Mouse (Mus musculus): ENCODE measurements around the gene Arpc3. TPM values are rescaled to one million over a fixed set of nuclear protein-coding genes. Genes with fewer than 3 reads are reported as not detected.
"Not testable (repeated sequence)": the region's sequence is repeated elsewhere in the genome, so short reads cannot be mapped to it uniquely, and the experiment has no call there.

Gene Arpc3
- polyA plus RNA-seq, 1 experiment from 2014 or later: 128 TPM

- Histone ChIP-seq H3K27ac (no peak overlapping the region), H3K27me3 (replicated peaks) (no peaks in the 10 kb centered on the region), H3K36me3 (peaks cover 59% of the 10 kb centered on the region), H3K4me1 (no peaks in the 10 kb centered on the region), H3K9me3 (no peaks in the 10 kb centered on the region), H3K4me2 (replicated peaks) (no peak overlapping the region), H3K9ac (no peak overlapping the region), H3K4me3 (no peak overlapping the region)
- WGBS: 79% methylated on average over 5 of the region's 5 CpGs
- no peak for ATAC-seq (ENCODE audit: low FRiP score, low read depth)
These were observed 57.2 kb downstream of the Arpc3 start for GRCm38 (mm10) chr5:122448869-122449268.

- Histone ChIP-seq H3K9me3 (no peaks in the 10 kb centered on the region), H3K4me1 (no peaks in the 10 kb centered on the region), H3K4me3 (no peak overlapping the region), H3K27ac (no peak overlapping the region), H3K36me3 (peaks cover 59% of the 10 kb centered on the region), H3K4me2 (replicated peaks) (no peak overlapping the region), H3K27me3 (replicated peaks) (no peaks in the 10 kb centered on the region), H3K9ac (no peak overlapping the region)
- no peak for ATAC-seq (ENCODE audit: low FRiP score, low read depth)
- WGBS: 43% methylated on average over 7 of the region's 7 CpGs
These were observed 58.3 kb downstream of the Arpc3 start for GRCm38 (mm10) chr5:122449946-122450345.

- Histone ChIP-seq H3K27ac (no peak overlapping the region), H3K9ac (no peak overlapping the region), H3K4me1 (no peaks in the 10 kb centered on the region), H3K4me2 (replicated peaks) (no peak overlapping the region), H3K4me3 (no peak overlapping the region), H3K36me3 (peaks cover 59% of the 10 kb centered on the region), H3K9me3 (no peaks in the 10 kb centered on the region), H3K27me3 (replicated peaks) (no peaks in the 10 kb centered on the region)
- 83% methylated on average over 5 of the region's 5 CpGs for WGBS
- ATAC-seq (ENCODE audit: low FRiP score, low read depth): no peak
These were observed 59.2 kb downstream of the Arpc3 start for GRCm38 (mm10) chr5:122450913-122451317.

- Histone ChIP-seq H3K27me3 (replicated peaks) (no peaks in the 10 kb centered on the region), H3K9ac (no peak overlapping the region), H3K9me3 (no peaks in the 10 kb centered on the region), H3K4me1 (no peaks in the 10 kb centered on the region), H3K36me3 (peaks cover 58% of the 10 kb centered on the region), H3K4me3 (no peak overlapping the region), H3K27ac (no peak overlapping the region), H3K4me2 (replicated peaks) (no peak overlapping the region)
- 93% methylated on average over 5 of the region's 5 CpGs for WGBS
- ATAC-seq (ENCODE audit: low FRiP score, low read depth): no peak
These were observed 59.6 kb downstream of the Arpc3 start for GRCm38 (mm10) chr5:122451324-122451723.

GRCm38 (mm10) chr5:122452194-122452593, 60.5 kb downstream of the Arpc3 start:
- WGBS: 87% methylated on average over 7 of the region's 7 CpGs
- Histone ChIP-seq H3K4me3 (no peak overlapping the region), H3K4me1 (no peaks in the 10 kb centered on the region), H3K36me3 (peaks cover 59% of the 10 kb centered on the region), H3K9ac (no peak overlapping the region), H3K9me3 (no peaks in the 10 kb centered on the region), H3K27me3 (replicated peaks) (no peaks in the 10 kb centered on the region), H3K4me2 (replicated peaks) (no peak overlapping the region), H3K27ac (no peak overlapping the region)
- ATAC-seq (ENCODE audit: low FRiP score, low read depth): no peak

- no peak for ATAC-seq (ENCODE audit: low FRiP score, low read depth)
- H3K36me3 ChIP-seq: peaks cover 65% of the 10 kb centered on the region
- H3K4me3 ChIP-seq: no peak overlapping the region
- no peak overlapping the region for H3K4me2 ChIP-seq (replicated peaks)
- H3K4me1 ChIP-seq: no peaks in the 10 kb centered on the region
- H3K9ac ChIP-seq: no peak overlapping the region
- H3K27me3 ChIP-seq (replicated peaks): no peaks in the 10 kb centered on the region
- H3K27ac ChIP-seq: no peak overlapping the region
- 80% methylated on average over 6 of the region's 6 CpGs for WGBS
- no peaks in the 10 kb centered on the region for H3K9me3 ChIP-seq
These were observed 61.5 kb downstream of the Arpc3 start for GRCm38 (mm10) chr5:122453188-122453587.

- no peaks in the 10 kb centered on the region for H3K9me3 ChIP-seq
- H3K27ac ChIP-seq: no peak overlapping the region
- no peaks in the 10 kb centered on the region for H3K27me3 ChIP-seq (replicated peaks)
- no peak overlapping the region for H3K4me3 ChIP-seq
- no peak for ATAC-seq (ENCODE audit: low FRiP score, low read depth)
- no peaks in the 10 kb centered on the region for H3K4me1 ChIP-seq
- H3K9ac ChIP-seq: no peak overlapping the region
- no peak overlapping the region for H3K4me2 ChIP-seq (replicated peaks)
- WGBS: 89% methylated on average over 4 of the region's 4 CpGs
- peaks cover 78% of the 10 kb centered on the region for H3K36me3 ChIP-seq
These were observed 62.8 kb downstream of the Arpc3 start for GRCm38 (mm10) chr5:122454442-122454841.

- WGBS: 94% methylated on average over 3 of the region's 3 CpGs
- H3K4me3 ChIP-seq: no peak overlapping the region
- no peak overlapping the region for H3K9ac ChIP-seq
- ATAC-seq (ENCODE audit: low FRiP score, low read depth): no peak
- H3K27ac ChIP-seq: no peak overlapping the region
- H3K4me1 ChIP-seq: no peaks in the 10 kb centered on the region
- H3K27me3 ChIP-seq (replicated peaks): no peaks in the 10 kb centered on the region
- H3K9me3 ChIP-seq: no peaks in the 10 kb centered on the region
- H3K36me3 ChIP-seq: peaks cover 82% of the 10 kb centered on the region
- H3K4me2 ChIP-seq (replicated peaks): no peak overlapping the region
These were observed 63.2 kb downstream of the Arpc3 start for GRCm38 (mm10) chr5:122454883-122455282.

GRCm38 (mm10) chr5:122455584-122455983, 63.9 kb downstream of the Arpc3 start:
- Histone ChIP-seq H3K27me3 (replicated peaks) (no peaks in the 10 kb centered on the region), H3K27ac (no peak overlapping the region), H3K4me3 (no peak overlapping the region), H3K36me3 (peaks cover 89% of the 10 kb centered on the region), H3K4me1 (no peaks in the 10 kb centered on the region), H3K9ac (no peak overlapping the region), H3K9me3 (no peaks in the 10 kb centered on the region), H3K4me2 (replicated peaks) (no peak overlapping the region)
- no peak for ATAC-seq (ENCODE audit: low FRiP score, low read depth)
- 92% methylated on average over 3 of the region's 3 CpGs for WGBS

GRCm38 (mm10) chr5:122457054-122457453, 65.4 kb downstream of the Arpc3 start:
- not testable (repeated sequence) for H3K4me2 ChIP-seq (replicated peaks); H3K9me3 ChIP-seq; ATAC-seq (ENCODE audit: low FRiP score, low read depth); H3K4me1 ChIP-seq; H3K27ac ChIP-seq; H3K27me3 ChIP-seq (replicated peaks); H3K9ac ChIP-seq; H3K4me3 ChIP-seq
- H3K36me3 ChIP-seq: peaks cover 99% of the 10 kb centered on the region
- 91% methylated on average over 9 of the region's 9 CpGs for WGBS

GRCm38 (mm10) chr5:122458066-122458465, 66.4 kb downstream of the Arpc3 start:
- no peaks in the 10 kb centered on the region for H3K9me3 ChIP-seq
- H3K36me3 ChIP-seq: peaks cover 99% of the 10 kb centered on the region
- H3K9ac ChIP-seq: no peak overlapping the region
- no peaks in the 10 kb centered on the region for H3K4me1 ChIP-seq
- no peaks in the 10 kb centered on the region for H3K27me3 ChIP-seq (replicated peaks)
- WGBS: 97% methylated on average over 4 of the region's 4 CpGs
- H3K4me2 ChIP-seq (replicated peaks): no peak overlapping the region
- ATAC-seq (ENCODE audit: low FRiP score, low read depth): no peak
- no peak overlapping the region for H3K4me3 ChIP-seq
- H3K27ac ChIP-seq: no peak overlapping the region

- H3K27ac ChIP-seq: no peak overlapping the region
- no peaks in the 10 kb centered on the region for H3K27me3 ChIP-seq (replicated peaks)
- H3K4me3 ChIP-seq: no peak overlapping the region
- no peak overlapping the region for H3K9ac ChIP-seq
- 92% methylated on average over 5 of the region's 5 CpGs for WGBS
- no peak for ATAC-seq (ENCODE audit: low FRiP score, low read depth)
- H3K4me1 ChIP-seq: no peaks in the 10 kb centered on the region
- no peak overlapping the region for H3K4me2 ChIP-seq (replicated peaks)
- H3K36me3 ChIP-seq: peaks cover 99% of the 10 kb centered on the region
- no peaks in the 10 kb centered on the region for H3K9me3 ChIP-seq
These were observed 67.7 kb downstream of the Arpc3 start for GRCm38 (mm10) chr5:122459335-122459734.

- no peak overlapping the region for H3K9ac ChIP-seq
These were observed 69.0 kb downstream of the Arpc3 start for GRCm38 (mm10) chr5:122460656-122461055.

More at GRCm38 (mm10) chr5:122460656-122461055, 69.0 kb downstream of the Arpc3 start:
- no peaks in the 10 kb centered on the region for H3K27me3 ChIP-seq (replicated peaks)
- H3K4me3 ChIP-seq: no peak overlapping the region
- no peak for ATAC-seq (ENCODE audit: low FRiP score, low read depth)
- WGBS: 86% methylated on average over 11 of the region's 11 CpGs
- H3K9me3 ChIP-seq: no peaks in the 10 kb centered on the region
- H3K4me2 ChIP-seq (replicated peaks): no peak overlapping the region
- no peak overlapping the region for H3K27ac ChIP-seq
- H3K4me1 ChIP-seq: no peaks in the 10 kb centered on the region
- H3K36me3 ChIP-seq: peaks cover 99% of the 10 kb centered on the region
